Comparison of ENCODE assay signal across 12 mouse cellular contexts in the genomic region with DNA sequence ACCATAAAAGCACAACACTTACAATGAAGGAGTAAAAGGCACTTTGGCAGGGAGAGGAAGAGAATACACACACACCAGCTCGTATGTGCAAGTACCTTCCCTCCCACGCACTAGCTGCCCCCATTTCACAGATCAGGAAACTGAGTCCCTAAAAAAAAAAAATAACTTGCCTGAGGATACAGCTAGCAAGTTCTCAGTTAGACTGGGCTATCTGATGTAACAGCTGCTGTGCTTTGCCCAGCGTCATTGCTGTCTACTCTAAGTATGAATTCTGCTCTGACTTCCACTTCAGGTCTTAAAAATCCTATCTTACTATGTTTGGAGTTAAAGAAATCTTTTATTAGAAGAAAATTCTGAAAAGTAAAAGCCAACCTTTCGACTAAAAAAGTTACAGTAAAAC. TPM values are rescaled to one million over a fixed set of nuclear protein-coding genes. Genes with fewer than 3 reads are reported as not detected.
DNase-seq lines count a peak whose midpoint lies in the region; ATAC-seq and TF ChIP-seq lines count a peak whose summit lies in the region.
"Had no signal": no experiment of that assay in that cellular context is flagged by ENCODE, and none has a peak within 500 bp of the region (broad histone marks: within the 10 kb centered on the region; RNA-seq: fewer than 3 reads in every experiment).

No protein-coding gene starts in this region.

- H3K27me3 ChIP-seq in kidney, embryonic 16.5 days (ENCODE audit: insufficient read depth, low read length): no peaks in the 10 kb centered on the region
- no peaks in the 10 kb centered on the region for H3K27me3 ChIP-seq in C2C12 (ENCODE audit: control insufficient read depth, insufficient read depth, insufficient read length)
- no peaks in the 10 kb centered on the region for H3K27me3 ChIP-seq in liver, embryonic 13.5 days
- H3K27me3 ChIP-seq: embryonic facial prominence, embryonic 12.5 days; limb, embryonic 12.5 days had no signal

- peaks cover 66% of the 10 kb centered on the region for H3K79me2 ChIP-seq in C2C12 (ENCODE audit: control insufficient read depth, insufficient read depth)

- DNase-seq in kidney, adult 18-20 months: no peak
- peak; percentile 58 for DNase-seq in 416B (ENCODE audit: low read depth)
- DNase-seq in liver, embryonic 13.5 days: no peak
- no peak for DNase-seq in thymus, postnatal 10 days (ENCODE audit: low spot score in 2 of 2)
- DNase-seq: cerebellum, postnatal 10 days; gastrocnemius, postnatal 36 days had no signal

- no peak for ATAC-seq in kidney, embryonic 16.5 days (ENCODE audit: low FRiP score, low TSS enrichment)
- ATAC-seq in liver, embryonic 13.5 days (ENCODE audit: low read depth): no peak
- no peak for ATAC-seq in megakaryocyte progenitor cell, adult 5-6 weeks (replicated peaks; ENCODE audit: poor library complexity)
- ATAC-seq: forebrain, embryonic 16.5 days had no signal

- no peaks in the 10 kb centered on the region for H3K36me3 ChIP-seq in kidney, embryonic 16.5 days (ENCODE audit: insufficient read depth, low read length)
- no peaks in the 10 kb centered on the region for H3K36me3 ChIP-seq in C2C12 (ENCODE audit: control insufficient read depth, insufficient read depth)
- H3K36me3 ChIP-seq in liver, embryonic 13.5 days: no peaks in the 10 kb centered on the region
- H3K36me3 ChIP-seq: embryonic facial prominence, embryonic 12.5 days; limb, embryonic 12.5 days had no signal

- H3K4me1 ChIP-seq in kidney, embryonic 16.5 days (ENCODE audit: insufficient read depth, low read length): peaks cover 19% of the 10 kb centered on the region
- peaks cover 69% of the 10 kb centered on the region for H3K4me1 ChIP-seq in liver, embryonic 13.5 days (replicated peaks)

- WGBS in kidney, embryonic 16.5 days: 77% methylated on average over 4 of the region's 4 CpGs
- 41% methylated on average over 4 of the region's 4 CpGs for WGBS in liver, embryonic 13.5 days (ENCODE audit: insufficient replicate concordance)

- H3K4me3 ChIP-seq in kidney, embryonic 16.5 days (ENCODE audit: low read length): no peak overlapping the region
- peak overlapping the region; percentile 8 for H3K4me3 ChIP-seq in C2C12 (ENCODE audit: insufficient read depth, poor library complexity, severe bottlenecking)
- H3K4me3 ChIP-seq in liver, embryonic 13.5 days (replicated peaks): peak overlapping the region; percentile 90
- H3K4me3 ChIP-seq: embryonic facial prominence, embryonic 12.5 days had no signal

- no peak for TF ChIP-seq CTCF in C2C12 (IDR thresholded peaks at IDR 0.05; ENCODE audit: control insufficient read depth, insufficient read depth, insufficient read length)

- H3K79me3 ChIP-seq in C2C12 (ENCODE audit: low read depth): peaks cover 48% of the 10 kb centered on the region

- H3K27ac ChIP-seq in kidney, embryonic 16.5 days (ENCODE audit: low read length): no peak overlapping the region
- peak overlapping the region; percentile 76 for H3K27ac ChIP-seq in liver, embryonic 13.5 days
- H3K27ac ChIP-seq: embryonic facial prominence, embryonic 12.5 days; limb, embryonic 12.5 days had no signal

- H3ac ChIP-seq in C2C12 (ENCODE audit: control insufficient read depth, insufficient read length, low read depth): no peak overlapping the region

- H3K9ac ChIP-seq in kidney, embryonic 16.5 days (replicated peaks; ENCODE audit: low read length): no peak overlapping the region
- H3K9ac ChIP-seq in liver, embryonic 13.5 days: peak overlapping the region; percentile 93
- H3K9ac ChIP-seq: embryonic facial prominence, embryonic 12.5 days; limb, embryonic 12.5 days had no signal

- peak overlapping the region; percentile 93; the same call in 1 of the 2 replicates for H3K4me2 ChIP-seq in kidney, embryonic 16.5 days (replicated peaks; ENCODE audit: low read depth, low read length)
- H3K4me2 ChIP-seq in liver, embryonic 13.5 days: peak overlapping the region; percentile 86

- no peaks in the 10 kb centered on the region for H3K9me3 ChIP-seq in kidney, embryonic 16.5 days (ENCODE audit: low read length)
- no peaks in the 10 kb centered on the region for H3K9me3 ChIP-seq in liver, embryonic 13.5 days (replicated peaks)
- H3K9me3 ChIP-seq: embryonic facial prominence, embryonic 12.5 days; limb, embryonic 12.5 days had no signal

TF ChIP-seq in C2C12, 6 proteins besides CTCF, POLR2A, EP300 and RAD21:
- TF ChIP-seq MYOD1 (IDR thresholded peaks at IDR 0.05; ENCODE audit: control insufficient read depth, insufficient read length, low read depth) (no peak), FOSL1 (IDR thresholded peaks at IDR 0.05; ENCODE audit: insufficient read depth, low read length, poor library complexity, severe bottlenecking) (no peak), MAX (IDR thresholded peaks at IDR 0.05) (no peak)

RNA-seq across cellular contexts. Expression of gene Ern1, which starts 2.0 kb away (rescaled TPM):
- polyA plus RNA-seq in kidney, embryonic 16.5 days (2015; fragmentation: Nextera tagmentation; extraction: Ambion mirVana): 5.4 and 6.8 TPM in 2 replicates
- 6.0 TPM for polyA plus RNA-seq in C2C12 (2012; fragmentation: generic; extraction: Trizol)
- 3.9 and 4.4 TPM in 2 replicates for polyA plus RNA-seq in liver, embryonic 13.5 days (2015; fragmentation: Nextera tagmentation; extraction: Ambion mirVana)
- 54.0 and 58.6 TPM in 2 replicates for total RNA-seq in megakaryocyte progenitor cell, adult 5-6 weeks (2015)
- 45.6 and 50.2 TPM in 2 replicates for total RNA-seq in megakaryocyte progenitor cell, adult 5-6 weeks (2017)
